Mouse (Mus musculus): ENCODE measurements around the gene Kifc1.
"Not testable (repeated sequence)": the region's sequence is repeated elsewhere in the genome, so short reads cannot be mapped to it uniquely, and the experiment has no call there.

Kifc1 gene

DNA sequence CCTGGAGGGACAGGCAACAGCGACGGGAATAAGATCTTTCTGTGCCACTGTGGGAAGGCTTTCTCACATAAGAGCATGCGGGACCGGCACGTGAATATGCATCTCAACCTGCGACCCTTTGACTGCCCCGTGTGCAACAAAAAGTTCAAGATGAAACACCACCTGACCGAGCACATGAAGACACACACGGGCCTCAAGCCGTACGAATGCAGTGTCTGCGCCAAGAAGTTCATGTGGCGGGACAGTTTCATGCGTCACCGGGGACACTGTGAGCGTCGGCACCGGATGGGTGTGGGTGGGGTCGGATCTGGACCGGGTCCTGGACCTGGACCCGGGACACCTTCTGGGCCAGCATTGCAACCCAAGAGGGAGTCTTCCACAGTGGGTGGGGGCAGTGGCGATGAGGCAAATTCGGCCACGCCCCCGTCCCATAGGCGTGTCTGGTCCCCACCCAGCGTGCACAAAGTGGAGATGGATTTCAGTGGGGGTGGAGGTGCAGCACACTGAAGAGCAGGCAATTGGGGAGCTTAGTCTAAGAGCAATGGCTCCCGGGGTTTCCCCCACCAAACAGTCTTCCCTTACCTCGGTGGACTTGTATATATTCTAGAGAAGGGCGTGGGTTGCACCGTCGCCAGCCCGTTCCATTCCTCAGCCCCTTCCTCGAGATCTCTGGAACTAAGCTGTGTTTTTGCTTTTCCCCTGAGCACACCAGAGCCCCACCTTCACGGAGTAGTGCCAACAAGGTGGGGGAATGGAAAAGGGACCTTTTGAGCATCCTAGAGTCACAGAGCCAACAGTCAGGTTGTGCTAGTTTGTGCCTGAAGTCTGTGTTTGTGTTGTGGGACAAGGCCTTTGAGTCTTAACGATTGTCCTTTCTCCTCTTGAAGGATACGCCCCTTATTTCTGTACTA is 28.1 kb upstream of the Kifc1 start:
- peak; percentile 33 for DNase-seq

DNA sequence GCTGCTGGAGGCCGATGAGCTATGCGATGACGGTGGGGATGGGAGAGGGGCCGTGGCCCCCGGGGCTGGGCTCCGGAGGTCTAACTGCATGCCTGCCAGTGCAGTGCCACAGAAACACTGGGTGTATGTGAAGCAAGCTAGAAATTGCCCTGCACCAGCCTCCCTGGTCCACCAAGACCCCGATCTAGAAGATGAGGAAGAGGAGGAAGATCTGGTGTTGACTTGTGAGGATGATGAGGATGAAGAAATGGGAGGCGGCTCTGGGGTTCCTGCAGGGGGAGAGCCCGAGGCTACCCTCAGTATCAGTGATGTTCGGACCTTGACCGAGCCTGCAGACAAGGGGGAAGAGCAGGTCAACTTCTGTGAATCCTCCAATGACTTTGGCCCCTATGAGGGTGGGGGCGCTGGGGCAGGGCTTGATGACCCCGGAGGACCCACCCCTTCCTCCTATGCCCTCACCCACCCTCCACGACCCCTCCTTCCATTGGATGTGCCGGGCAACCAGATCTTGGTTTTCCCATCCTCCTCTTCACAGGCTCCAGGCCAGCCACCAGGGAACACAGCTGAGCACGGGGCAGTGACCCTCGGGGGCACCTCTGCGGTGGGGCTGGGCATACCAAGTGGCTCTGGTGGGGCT is 27.3 kb upstream of the Kifc1 start:
- DNase-seq = no peak

DNA sequence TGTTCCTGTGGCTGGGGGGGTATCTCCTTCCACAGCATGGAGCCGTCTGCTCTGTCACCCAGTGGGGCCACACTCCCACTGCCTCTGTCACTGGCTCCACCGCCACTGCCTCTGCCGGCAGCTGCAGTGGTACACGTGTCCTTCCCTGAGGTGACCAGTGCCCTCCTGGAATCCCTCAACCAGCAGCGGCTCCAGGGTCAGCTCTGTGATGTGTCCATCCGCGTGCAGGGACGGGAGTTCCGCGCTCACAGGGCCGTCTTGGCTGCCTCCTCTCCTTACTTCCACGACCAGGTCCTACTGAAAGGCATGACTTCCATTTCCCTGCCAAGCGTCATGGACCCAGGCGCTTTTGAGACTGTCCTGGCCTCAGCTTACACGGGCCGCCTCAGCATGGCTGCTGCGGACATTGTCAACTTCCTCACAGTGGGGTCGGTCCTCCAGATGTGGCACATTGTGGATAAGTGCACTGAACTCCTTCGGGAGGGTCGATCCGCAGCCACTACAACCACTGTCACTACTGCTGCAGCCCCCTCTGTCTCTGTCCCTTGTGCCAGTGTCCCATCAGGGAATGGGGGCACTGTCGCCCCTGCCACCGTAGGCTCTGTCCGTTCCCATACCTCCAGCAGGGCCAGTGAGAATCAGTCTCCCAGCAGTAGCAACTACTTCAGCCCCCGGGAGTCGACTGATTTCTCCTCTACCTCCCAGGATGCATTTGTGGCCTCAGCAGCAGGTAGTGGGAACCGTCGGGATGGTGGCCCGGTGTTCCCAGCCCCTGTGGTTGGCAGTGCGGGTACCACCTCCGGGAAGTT is 26.6 kb upstream of the Kifc1 start:
- peak; percentile 47 for DNase-seq

DNA sequence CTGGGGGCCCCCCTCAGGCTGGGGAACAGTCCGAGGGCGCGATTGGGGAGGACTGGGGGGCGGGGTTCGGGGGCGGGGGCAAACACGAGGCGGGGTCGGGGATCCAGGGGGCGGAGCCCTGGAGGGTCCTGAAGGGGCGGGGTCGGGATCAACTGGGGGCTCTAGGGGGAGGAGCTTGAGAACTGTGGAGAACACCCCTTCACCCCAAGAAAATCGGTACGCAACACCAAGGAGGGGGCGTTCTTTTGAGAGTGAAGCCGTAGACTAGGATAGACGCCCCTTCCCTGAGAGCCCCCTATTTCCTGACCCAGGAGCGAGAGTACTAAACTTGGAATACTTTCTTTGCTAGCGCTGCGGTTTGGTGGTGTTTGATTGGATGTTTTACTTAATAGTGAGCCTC is 25.8 kb upstream of the Kifc1 start:
- no peak for DNase-seq

DNA sequence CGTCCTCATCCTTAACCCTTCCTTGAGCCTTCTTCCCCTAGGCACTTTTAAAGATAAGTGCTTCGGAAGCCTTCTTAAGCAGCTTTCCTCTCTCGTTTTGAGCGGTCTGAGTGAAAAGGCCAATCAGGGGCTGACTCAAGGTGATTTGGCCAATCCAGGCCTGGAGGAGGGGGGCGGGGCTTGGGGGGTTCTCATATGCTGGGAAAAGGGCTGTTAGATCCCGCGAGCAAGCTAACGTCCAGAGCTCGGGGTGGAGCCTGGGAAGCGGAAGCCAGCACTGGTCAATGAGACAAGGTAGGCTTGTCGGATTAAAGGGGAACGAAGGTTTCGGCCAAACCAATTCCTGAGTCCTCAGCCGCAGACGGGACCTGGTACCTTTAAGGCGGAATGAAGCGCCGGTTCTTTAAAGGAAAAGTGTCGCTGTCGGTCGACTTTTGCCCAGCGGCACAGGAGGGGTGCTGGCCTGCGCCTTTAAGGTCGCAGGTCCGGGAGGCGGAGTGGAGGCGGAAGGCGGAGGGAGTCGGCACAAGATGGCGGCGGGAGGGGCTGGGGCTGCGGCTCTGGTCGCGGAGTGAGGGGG is 25.3 kb upstream of the Kifc1 start, which contains the start of the genes Tapbp and Zbtb22:
Gene Tapbp (plus strand): TSS at position 229 of the 580 bp plus-strand sequence.
Gene Zbtb22 (plus strand): TSS at position 234 of the 580 bp plus-strand sequence.
- DNase-seq = peak; percentile 97

DNA sequence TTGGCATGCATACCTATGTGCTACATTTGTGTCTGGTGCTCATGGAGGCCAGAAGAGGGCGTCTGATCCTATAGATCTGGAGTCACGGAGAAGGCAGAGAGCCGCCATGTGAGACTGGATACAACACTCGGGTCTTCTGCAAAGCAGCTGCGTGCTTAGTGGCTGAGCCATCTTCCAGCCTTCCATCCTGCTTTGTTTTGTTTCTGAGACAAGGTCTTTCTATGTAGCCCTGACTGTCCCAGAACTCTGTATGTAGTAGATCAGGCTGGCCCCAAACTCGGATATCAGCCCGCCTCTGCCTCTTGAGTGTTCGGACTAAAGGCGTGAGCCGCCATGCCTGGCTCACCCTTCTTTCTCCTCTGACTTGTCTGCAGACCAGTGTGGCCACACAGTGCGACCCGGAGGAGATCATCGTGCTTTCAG is 24.5 kb upstream of the Kifc1 start:
- peak; percentile 40 for DNase-seq

DNA sequence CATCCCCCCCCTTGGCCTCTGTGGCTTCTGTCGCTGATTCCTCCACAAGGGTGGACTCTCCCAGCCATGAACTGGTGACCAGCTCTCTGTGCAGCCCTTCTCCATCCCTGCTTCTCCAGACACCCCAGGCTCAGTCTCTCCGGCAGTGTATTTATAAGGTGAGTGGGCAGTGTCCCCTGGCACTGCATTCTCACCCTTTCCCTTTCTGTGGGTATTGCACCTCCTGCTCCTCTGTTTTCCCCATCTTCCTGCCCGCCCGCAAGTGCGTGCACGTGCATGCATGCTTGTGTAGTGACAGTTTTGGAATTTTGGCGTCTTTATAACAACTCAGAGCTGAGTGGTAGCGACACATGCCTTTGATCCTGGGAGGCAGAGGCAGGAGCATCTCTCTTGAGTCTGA is 23.4 kb upstream of the Kifc1 start:
- DNase-seq = peak; percentile 22

DNA sequence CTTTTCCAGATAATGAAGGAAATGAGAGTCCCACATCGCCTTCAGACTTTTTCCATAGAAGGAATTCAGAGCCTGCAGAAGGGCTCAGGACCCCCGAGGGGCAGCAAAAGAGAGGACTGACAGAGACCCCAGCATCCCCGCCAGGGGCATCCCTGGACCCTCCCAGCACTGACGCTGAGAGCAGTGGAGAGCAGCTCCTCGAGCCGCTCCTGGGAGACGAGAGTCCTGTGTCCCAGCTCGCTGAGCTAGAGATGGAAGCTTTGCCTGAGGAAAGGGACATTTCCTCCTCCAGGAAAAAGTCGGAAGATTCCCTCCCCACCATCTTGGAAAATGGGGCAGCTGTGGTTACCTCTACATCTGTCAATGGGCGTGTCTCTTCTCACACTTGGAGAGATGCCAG is 22.8 kb upstream of the Kifc1 start:
- DNase-seq = peak; percentile 31

DNA sequence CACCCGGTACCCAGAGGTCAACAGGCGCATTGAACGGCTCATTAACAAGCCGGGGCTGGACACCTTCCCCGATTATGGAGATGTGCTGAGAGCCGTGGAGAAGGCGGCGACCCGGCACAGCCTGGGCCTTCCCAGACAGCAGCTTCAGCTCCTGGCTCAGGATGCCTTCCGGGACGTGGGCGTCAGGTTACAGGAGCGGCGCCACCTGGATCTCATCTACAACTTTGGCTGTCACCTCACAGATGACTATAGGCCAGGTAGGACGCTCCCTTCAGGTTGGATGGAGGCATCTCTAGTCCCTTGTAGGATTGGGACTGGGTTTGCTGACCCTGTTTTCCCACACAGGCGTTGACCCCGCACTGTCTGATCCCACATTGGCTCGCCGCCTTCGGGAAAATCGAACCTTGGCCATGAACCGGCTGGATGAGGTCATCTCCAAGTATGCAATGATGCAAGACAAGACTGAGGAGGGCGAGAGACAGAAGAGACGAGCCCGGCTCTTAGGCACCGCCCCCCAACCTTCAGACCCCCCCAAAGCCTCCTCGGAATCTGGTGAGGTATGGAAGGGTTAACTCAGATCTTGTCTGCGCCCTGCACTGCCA is 21.5 kb upstream of the Kifc1 start:
- DNase-seq = peak; percentile 40

DNA sequence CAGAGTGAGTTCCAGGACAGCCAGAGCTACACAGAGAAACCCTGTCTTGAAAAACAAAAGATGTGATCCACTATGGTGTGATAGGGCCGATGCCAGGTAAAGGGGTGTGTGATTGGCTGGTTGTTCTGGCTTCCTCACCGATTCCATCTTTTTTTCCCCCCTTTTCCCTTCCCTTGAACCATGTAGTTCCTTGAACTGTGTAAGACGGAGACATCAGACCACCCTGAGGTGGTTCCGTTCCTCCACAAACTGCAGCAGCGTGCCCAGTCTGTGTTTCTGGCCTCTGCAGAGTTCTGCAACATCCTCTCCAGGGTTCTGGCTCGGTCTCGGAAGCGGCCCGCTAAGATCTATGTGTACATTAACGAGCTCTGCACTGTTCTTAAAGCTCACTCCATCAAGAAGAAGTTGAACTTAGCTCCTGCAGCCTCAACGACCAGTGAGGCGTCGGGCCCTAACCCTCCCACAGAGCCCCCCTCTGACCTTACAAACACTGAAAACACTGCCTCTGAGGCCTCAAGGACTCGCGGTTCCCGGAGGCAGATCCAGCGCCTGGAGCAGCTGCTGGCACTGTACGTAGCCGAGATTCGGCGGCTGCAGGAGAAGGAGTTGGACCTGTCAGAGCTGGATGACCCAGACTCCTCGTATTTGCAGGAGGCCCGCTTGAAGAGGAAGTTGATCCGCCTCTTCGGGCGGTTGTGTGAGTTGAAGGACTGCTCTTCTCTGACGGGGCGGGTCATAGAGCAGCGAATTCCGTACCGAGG is 20.8 kb upstream of the Kifc1 start:
- DNase-seq = peak; percentile 21

DNA sequence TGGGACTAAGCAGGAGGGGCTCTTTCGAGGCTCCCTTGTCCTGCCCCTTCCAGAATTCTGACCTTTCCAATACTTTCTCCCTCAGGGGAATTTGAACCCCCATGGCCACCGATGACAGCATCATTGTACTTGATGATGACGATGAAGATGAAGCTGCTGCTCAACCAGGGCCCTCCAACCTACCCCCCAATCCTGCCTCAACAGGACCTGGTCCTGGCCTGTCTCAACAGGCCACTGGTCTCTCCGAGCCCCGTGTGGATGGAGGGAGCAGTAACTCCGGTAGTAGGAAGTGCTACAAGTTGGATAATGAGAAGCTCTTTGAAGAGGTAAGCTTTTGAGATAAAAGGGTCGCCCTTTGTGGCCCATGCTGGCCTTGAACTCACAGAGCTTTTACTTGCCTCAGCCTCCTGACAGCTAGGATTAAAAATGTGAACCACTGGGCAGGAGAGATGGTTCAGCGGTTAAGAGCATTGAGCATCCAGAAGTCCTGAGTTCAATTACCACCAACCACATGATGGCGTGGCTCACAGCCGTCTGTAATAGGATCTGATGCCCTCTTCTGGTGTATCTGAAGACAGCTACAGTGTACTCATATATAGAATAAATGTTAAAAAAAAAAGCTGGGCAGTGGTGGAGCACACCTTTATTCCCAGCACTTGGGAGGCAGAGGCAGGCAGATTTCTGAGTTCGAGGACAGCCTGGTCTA is 20.0 kb upstream of the Kifc1 start:
- peak; percentile 33 for DNase-seq

DNA sequence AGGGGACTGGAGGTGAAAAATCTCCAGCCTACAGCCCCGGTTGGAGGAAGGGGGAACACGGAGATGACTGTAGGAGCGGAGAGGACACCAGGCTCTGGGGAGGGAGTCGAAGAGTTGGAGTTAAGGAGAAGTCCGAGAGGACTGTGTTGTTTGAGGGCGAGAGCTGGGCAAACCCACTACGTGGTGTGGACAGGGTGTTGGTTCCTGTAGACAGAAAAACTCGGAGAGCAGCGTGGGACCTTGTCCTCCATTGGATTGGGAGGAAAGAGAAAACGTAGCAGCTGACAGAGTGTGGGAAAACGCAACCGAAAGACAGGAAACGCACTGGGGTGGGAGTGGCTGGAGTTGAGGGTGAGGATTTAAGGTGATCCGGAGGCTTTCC is 19.4 kb upstream of the Kifc1 start:
- peak; percentile 20 for DNase-seq

DNA sequence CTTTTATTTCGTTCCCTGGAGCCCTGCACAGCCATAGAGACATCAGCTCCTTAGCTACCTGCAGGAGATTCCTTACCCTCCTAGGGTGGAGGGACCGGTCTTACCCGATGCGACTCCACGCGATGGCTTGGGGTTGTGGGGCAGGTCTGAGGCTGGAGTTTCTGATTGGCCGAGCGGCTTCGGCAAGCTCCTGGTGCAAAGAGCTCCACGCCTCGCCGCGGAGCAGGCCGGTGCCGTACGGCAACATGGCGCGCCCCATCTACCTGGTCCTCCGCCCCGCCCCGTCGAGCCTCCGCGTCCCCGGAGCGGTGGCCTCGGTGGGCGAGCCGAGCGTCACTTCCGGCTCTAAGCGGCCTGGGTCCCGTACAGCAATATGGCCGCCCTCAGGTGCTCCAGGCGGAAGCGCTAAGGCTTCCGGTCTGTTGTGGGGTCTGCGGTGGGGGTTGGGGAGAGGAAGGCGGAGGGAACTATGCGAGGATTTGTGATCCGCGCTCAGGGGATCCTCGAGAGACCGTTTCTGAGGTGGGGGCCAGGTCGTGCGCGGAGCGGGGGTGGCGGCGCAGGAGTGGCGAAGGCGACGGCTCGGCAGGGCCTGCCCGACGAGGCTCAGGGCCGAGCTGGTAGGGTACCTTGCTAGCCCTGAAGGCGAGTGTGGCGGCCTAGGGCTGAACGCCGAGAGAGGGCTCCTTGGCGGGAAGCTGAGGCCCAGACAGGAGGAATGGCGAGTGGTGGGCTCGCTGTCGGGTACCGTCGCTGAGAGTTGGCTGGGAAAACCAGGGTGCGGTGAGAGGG is 18.8 kb upstream of the Kifc1 start, which contains the start of gene Daxx:
Gene Daxx (plus strand): TSS at position 338 of the 792 bp plus-strand sequence.
- peak; percentile 98 for DNase-seq

DNA sequence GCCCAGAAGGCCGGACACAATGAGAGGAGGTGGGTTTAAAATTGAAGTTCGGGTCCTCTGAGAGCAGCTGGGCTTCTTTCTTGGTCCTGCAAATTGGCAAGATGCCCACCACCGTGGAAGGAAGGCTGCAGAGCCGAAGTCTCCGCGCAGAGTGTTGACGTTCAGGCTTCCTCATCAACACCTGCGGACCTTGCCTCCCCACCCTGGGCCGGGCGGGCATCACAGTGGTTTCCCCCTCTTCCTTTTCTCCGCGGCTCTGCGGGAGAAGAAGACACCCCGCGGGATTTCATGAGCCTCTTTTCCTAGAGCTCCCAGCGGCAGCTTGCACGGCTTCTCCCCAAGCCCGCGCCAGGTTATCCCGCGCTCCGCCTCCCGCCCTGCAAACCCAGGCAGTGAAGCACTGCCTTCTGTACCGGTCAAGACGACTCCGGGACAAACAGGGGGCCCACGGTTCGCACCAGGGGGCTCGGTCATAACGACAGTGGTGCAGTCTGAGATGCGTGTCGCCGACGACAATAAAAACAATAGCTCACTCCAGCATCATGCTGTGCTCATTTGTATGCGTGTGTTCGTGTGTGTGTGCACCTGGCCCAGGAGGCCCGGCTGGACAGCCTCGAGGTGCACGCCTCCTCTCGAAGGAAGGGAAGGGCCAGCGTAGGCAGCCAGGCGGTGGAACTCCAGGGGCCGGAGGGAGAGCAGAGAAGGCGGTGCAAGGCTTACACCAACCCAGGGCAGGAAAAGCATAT is 18.0 kb upstream of the Kifc1 start:
- DNase-seq = peak; percentile 68

DNA sequence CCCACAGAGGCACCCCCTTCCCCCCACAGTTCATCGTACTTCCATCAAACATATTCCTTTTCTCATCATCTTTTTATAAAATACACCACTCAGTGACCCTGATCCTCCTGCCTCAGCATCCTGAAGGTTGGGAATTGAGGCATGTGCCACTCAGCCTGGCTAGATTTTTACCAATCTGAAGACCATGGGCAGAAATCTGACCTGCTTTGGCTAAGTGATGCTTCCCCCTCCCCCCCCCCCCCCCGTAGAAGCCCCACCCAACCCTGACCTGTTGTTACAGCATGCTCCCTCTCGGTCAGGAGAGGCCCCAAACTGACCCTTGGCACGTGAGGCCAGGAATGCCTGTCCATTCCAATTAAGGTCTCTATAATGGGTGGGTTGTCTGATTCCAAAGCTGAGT is 14.4 kb upstream of the Kifc1 start, which contains the start of gene Platr17:
Gene Platr17 (plus strand): TSS at position 301 of the 400 bp plus-strand sequence.
- not testable (repeated sequence) for DNase-seq

DNA sequence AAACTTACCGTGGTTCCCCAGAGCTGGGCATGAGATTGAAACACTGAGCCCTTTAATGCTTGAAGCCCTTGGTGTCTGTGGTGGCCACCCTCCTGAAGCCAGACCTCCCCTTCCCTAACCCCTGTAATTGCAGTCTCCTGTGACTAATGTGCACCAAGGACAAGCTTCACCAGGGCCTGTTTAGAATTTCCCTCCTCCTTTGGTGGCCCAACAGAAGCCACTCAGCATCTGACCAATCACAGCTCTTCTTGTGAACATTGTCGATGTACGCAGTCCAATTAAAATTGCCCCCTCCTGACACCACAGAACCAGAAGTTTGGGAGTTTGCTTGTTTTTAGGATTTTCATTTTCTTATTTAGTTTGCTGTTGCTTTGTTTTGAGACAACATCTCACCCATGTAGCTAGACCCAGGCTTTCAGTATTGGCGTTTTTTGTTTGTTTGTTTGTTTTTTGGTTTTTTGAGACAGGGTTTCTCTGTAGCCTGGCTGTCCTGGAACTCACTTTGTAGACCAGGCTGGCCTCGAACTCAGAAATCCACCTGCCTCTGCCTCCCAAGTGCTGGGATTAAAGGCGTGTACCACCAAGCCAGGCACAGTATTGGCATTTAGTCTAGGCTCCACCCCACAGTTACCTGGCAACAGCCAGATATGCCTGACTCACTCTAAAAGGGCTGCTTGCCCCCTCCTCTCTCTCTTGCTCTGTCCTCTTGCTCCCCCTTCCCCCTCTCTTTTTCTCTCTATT is 13.6 kb upstream of the Kifc1 start:
- DNase-seq = not testable (repeated sequence)

DNA sequence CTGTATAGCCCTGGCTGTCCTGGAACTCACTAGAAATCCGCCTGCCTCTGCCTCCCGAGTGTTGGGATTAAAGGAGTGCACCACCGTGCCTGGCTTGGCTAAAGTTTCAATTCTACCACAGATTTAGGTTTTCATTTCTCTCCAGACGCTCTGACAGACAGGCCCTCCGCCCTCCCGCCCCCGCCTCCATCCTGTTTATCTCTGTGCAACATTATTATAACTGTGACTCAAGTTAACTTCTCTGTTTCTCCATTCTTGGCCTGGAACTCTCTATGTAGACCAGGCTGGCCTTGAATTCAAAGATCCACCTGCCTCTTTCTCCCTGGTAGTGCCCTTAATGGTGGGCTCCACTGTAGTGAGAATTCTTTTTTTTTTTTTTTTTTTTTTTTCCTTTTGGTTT is 12.0 kb upstream of the Kifc1 start:
- no peak for DNase-seq

DNA sequence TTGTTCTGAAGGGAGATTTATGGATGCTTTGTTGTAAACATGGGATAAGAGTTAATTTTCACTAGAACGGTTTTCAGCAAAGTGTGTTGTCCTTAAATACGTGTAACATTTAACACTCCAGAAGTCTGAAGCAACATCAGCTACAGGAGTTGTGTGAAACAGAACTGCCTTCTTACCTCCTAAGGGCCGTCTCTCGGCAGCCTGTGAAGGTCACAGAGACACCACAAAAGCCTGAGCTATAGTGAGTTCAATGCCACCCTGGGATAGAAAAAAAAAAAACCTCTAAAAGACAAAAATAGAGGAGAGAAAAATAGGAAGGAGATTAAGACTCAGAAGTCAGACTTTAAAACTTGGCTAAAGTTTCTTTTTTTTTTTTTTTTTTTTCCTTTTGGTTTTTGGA is 11.6 kb upstream of the Kifc1 start:
- DNase-seq = no peak

Measured in cerebellum, adult 11 months (tissue).